Mouse (Mus musculus) neutrophil, adult 5-6 weeks (primary cell): Measurements from ENCODE around the gene Utp15. TPM values are rescaled to one million over a fixed set of nuclear protein-coding genes. Genes with fewer than 3 reads are reported as not detected.

Experiments
- ATAC-seq: fragments of 151-379, 151-347 bp; 2 replicates; pipeline ENCODE4 v1.8.0; 2017; ENCODE audit warnings: mild to moderate bottlenecking, moderate TSS enrichment; ENCODE audit not compliant: insufficient number of reproducible peaks, poor library complexity, low FRiP score, severe bottlenecking; ENCODE audit errors: extremely low read depth
- total RNA-seq: library from RNA; stranded (forward); fragments of 200-1000 nt; gene quantifications from 2 replicates; pipeline ENCODE4 v1.2.3, GENCODE M21; 2017

Utp15 gene
- 29.2 and 34.4 TPM in 2 replicates for total RNA-seq

- peak; percentile 96 for ATAC-seq
Observed at GRCm38 (mm10) chr13:98262636-98263457, at the start of gene Utp15, which contains the start of gene Ankra2. Gene Utp15 (minus strand): TSS chr13:98263041. Gene Ankra2 (plus strand): TSS chr13:98263074.

- no peak for ATAC-seq
Observed at GRCm38 (mm10) chr13:98311597-98311996, 48.8 kb upstream of the Utp15 start.

GRCm38 (mm10) chr13:98308724-98309123, 45.9 kb upstream of the Utp15 start:
- no peak for ATAC-seq

- ATAC-seq: no peak
Observed at GRCm38 (mm10) chr13:98308004-98308403, 45.2 kb upstream of the Utp15 start.

- no peak for ATAC-seq
Observed at GRCm38 (mm10) chr13:98306852-98307475, 44.1 kb upstream of the Utp15 start.

- ATAC-seq: no peak
Observed at GRCm38 (mm10) chr13:98306393-98306792, 43.6 kb upstream of the Utp15 start.

GRCm38 (mm10) chr13:98305257-98305656, 42.4 kb upstream of the Utp15 start:
- no peak for ATAC-seq

- ATAC-seq: peak; percentile 82
Observed at GRCm38 (mm10) chr13:98298833-98299758, 36.3 kb upstream of the Utp15 start.

- ATAC-seq: no peak
Observed at GRCm38 (mm10) chr13:98297883-98298482, 35.1 kb upstream of the Utp15 start.

GRCm38 (mm10) chr13:98296072-98296471, 33.2 kb upstream of the Utp15 start:
- ATAC-seq: no peak

GRCm38 (mm10) chr13:98291712-98292111, 28.9 kb upstream of the Utp15 start:
- ATAC-seq: no peak

GRCm38 (mm10) chr13:98290719-98291118, 27.9 kb upstream of the Utp15 start:
- ATAC-seq: no peak

GRCm38 (mm10) chr13:98280990-98281650, 18.3 kb upstream of the Utp15 start:
- no peak for ATAC-seq

- no peak for ATAC-seq
Observed at GRCm38 (mm10) chr13:98279686-98280085, 16.8 kb upstream of the Utp15 start, which contains the start of gene Gm21976. Gene Gm21976 (plus strand): TSS chr13:98279887.

- ATAC-seq: no peak
Observed at GRCm38 (mm10) chr13:98277501-98277900, 14.7 kb upstream of the Utp15 start.

GRCm38 (mm10) chr13:98276253-98276652, 13.4 kb upstream of the Utp15 start:
- no peak for ATAC-seq

GRCm38 (mm10) chr13:98275646-98276045, 12.8 kb upstream of the Utp15 start:
- no peak for ATAC-seq

- ATAC-seq: no peak
Observed at GRCm38 (mm10) chr13:98274023-98274422, 11.2 kb upstream of the Utp15 start.
